Mouse (Mus musculus): ENCODE data around the gene Lrrk1. TPM values are rescaled to one million over a fixed set of nuclear protein-coding genes. Genes with fewer than 3 reads are reported as not detected.

The Lrrk1 gene
- total RNA-seq, 4 experiments from 2014 or later, result 2.2 to 3.8 (median 2.9) TPM

DNA sequence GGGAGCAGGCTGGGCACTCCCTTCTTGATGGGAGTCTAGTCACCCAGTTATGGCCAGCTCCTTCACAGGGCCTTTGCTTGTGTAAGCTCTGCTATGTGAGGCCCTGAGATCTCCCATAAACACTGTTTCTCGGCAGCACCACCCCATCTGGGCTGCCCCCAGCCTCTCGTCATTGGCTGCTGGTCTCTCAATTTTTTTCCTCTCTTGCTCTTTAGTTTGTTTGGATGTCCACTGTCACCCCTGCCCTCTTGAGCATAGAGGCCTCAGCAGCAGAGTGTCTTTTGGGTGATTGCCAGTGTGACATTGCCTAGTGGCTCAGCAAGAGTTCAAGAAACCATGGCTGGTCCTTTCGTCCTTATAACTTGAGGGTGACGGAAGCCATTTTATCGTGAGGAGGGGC, 130.9 kb downstream of the Lrrk1 start:
- DNase-seq (ENCODE audit: low spot score in 2 of 2), result no peak

DNA sequence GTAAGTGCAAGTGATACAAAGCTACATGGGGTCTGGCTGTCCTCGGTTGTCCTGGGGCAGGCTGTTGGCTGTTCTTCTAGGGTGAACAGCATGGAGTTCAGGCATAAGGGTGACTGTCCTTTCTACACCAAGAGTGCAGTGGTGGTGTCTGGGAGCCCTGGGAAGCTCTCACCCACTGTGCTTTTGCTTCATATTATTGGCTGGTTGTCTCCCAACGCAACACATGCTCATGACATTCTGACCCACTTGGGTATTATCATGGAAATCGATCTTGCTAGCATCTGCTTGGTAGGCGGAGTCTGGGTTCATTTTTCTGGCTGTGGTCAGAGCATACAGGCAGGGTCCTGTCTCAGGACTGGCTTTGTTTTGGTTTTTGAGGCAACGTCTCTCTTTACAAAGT, 131.7 kb downstream of the Lrrk1 start:
- DNase-seq (ENCODE audit: low spot score in 2 of 2), result no peak

DNA sequence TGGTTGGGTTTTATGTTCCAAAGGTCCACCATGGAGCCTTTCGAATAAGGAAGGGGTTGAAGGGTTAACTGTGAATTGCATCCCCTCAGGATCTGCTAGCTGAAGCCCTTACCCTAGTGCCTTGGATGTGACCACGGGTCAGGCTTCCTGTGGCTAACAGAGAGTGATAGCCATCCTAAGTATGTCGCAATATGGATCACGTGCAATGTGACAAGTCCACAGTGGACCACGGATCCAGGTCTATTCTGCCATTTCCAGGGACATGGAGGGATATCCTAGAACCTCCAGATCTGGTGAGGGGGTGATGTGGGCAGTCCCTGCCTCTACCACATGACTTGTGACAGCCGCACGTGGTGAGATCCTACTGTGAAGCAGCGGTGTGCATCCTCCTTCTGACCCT, 133.2 kb downstream of the Lrrk1 start:
- DNase-seq (ENCODE audit: low spot score in 2 of 2), result no peak

DNA sequence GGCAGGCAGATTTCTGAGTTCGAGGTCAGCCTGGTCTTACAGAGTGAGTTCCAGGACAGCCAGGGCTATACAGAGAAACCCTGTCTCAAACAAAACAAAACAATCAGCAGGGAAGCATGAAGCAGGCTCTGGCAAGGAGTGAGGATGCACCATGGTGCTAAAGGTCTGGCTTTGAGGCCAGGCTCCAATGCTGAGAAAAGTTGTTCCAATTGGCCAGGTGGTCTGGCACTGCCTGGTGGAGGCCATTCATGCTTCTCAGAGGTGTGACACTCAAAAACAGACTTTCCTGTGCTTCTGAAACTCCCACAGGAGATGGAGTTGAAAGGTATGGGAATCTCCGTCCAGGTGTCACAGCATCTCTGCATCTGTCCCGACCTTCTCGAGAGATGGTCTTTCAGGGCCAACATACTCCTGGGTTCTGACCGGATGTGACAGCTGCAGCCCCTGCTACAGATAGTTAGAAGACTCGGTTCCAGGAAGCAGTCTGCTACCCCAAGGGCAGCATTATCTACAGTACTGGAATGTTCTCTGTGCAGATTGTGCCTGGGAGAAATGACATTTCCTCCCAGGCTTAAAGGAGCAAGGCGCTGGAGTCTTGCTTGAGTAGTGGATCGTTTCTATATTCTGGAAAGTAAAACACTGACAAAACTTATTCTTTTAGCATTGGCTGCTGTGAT, 134.0 kb downstream of the Lrrk1 start:
- no peak for DNase-seq (ENCODE audit: low spot score in 2 of 2)

DNA sequence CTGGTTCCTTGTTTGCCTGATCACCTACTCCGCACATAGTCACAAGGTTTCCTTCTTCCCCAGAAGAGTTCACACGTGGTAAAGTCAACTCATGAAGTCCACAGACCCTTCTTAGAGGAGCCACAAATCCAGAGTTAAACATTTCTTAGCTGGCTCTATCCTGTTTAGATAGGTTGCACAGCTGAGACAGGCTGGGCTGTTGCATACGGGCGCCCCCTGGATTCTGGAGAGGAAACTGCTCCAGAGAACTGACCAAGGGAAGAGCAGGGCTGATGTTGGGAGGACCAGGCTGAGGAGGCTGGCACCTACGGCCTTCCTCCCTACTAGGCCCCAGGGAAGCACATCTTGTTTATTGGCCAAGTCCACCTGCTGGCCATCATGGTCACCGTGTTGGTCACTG, 138.1 kb downstream of the Lrrk1 start:
- peak; percentile 44 to 61 for DNase-seq (ENCODE audit: low spot score in 2 of 2)

DNA sequence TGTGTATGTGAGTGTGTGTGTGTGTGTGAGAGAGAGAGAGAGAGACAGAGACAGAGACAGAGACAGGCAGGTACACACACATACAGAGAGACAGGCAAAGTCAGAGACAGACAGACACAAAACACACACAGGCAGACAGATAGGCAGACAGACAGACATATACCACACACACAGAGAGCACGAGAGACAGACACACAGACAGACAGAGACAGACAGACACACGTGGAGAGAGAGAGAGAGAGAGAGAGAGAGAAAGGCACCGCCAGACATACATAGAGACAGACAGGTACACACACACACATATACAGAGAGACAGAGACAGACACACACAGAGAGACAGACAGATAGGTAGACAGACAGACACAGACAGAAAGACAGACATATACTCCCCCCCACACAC, 138.7 kb downstream of the Lrrk1 start:
- DNase-seq (ENCODE audit: low spot score in 2 of 2), result no peak

DNA sequence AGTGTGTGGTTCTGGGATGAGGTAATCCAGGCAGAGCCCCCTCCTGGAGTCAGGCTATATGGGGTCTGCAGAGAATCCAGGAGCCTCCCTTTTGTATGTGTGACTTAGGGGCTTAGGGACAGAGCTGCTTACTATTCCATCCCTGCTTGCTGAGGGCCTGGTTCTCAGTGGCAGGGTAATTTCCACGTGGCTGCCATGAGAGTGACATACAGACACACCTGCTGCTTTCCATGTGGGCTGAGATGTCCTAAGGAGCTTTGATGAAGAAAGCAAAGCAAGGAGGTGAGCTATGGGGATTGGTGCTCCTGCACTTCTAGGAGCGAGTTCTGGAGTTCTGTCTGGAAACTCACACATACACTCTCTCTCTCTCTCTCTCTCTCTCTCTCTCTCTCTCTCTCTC, 139.1 kb downstream of the Lrrk1 start:
- DNase-seq (ENCODE audit: low spot score in 2 of 2), result no peak

DNA sequence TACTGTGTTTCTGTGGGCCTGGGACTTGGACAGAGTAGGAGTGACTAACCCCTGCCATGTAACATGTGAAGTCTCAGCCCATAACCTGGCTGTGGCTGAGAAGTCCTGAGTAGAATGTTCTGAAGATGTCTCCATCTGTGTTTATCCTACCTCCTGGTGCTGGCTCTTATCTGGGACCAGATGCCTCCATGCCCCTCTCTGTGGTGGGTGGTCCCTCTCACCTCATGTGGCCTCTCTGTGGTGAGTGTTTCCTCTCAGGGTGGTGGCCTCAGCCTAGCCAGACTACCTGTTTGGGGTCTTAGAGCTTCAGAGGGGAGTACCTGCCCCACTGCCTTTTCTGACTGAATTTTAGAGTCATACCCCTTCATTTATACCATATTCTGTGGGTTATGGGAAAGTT, 139.9 kb downstream of the Lrrk1 start:
- DNase-seq (ENCODE audit: low spot score in 2 of 2), result no peak

DNA sequence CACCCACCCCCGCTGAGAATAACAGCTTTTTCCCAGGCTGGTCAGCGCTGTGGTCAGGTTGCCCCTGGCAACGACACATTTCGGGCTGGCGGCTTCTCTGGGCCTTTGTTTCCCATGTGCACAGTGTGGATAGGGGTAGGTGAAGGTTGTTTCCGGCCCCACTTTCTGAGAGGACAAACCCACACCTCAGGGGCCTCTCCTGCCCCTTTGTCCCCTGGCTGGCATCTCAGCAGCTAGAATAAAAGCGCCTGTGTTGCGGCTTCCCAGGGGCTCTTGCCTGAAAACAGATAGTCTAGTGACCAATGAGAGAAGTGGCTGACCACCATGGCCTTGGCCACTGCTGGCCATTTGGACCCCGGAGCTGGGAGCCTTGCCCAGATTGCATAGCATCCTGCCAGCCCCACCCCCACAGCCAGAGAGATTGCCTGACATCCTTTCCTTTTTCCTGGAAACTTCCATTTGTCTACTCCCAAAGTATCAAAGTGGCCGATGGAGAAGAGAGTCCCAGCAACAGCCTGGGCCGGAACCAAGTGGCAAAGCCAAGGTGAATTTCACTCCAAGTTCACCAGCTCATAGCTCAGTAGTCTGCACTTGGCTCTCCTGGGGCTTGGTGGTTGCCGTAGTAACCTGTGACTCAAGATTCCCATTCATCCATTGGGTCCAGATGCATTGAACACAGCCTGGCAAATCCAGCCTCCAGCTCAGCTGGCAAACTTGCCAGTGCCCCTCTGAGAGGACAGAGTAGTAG, 140.7 kb downstream of the Lrrk1 start:
- DNase-seq (ENCODE audit: low spot score in 2 of 2), result no peak

DNA sequence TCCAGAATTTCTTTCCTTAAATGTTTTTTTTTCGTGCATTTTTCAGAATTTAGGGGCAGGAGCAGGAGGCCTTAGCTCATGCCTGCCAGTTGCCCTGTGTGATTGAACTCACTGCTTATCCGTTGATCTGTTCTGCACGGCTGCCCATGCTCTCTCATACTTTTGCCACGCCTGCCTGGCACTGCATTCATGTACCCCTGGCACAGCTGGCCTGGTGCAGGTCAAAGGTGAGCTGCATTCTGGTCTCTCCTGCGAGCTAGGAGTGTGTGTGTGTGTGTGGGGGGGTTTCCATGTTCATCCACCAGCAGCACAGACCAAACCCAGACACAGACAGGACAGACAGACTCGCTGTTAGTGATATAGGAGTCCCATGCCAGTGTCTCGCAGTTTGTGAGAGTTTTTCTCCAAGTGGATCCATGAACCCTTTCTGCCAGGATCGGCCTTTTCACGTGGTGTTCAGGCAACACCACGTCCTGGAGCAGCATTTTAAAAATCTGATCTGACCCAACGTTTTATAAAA, 141.4 kb downstream of the Lrrk1 start:
- DNase-seq (ENCODE audit: low spot score in 2 of 2), result no peak

DNA sequence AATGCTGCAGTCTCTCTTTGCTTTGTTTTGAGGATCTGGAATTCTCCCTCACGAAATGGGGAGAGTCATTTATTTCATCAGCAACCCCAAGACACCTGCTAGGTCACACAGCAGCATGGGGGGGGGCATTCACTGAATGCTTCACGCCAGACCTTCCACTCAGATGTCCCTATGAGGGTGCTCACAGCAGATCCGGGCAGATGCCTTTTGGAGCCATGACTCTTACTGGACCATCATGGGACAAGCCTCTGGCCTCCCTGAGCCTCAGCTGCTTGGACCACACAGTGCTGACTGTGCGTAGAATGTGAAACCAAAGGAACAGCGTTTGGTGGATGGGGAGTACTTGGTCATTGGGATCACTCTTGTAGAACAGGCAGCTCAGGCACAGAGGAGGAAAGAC, 142.5 kb downstream of the Lrrk1 start:
- no peak for DNase-seq (ENCODE audit: low spot score in 2 of 2)

DNA sequence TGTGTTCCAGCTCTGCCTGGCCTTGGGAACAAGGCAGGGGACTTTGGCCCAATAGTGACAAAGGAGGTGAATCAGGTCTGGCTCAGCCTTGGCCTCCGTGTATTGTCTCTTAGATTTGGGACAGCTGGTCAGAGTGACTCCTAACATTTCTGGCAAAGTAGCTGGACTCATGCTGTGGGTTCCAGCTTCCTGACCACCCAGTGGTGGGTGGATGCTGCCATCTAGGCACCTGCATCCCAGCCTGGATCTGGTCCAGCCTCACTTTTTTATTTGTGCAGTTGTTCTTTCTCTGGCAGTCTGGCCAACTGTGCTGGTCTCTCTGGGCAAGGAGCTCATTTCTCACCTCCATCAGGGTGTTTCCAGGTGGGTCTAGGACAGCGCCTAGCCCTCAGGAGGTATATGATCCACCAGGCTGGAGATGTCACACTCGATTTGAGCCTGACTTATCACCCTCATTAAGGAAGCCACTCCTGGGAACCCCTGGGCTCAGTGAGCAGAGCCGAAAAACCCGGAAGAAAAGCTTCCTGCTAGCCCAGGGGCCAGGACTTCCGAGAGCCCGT, 144.3 kb downstream of the Lrrk1 start:
- DNase-seq (ENCODE audit: low spot score in 2 of 2), result no peak

DNA sequence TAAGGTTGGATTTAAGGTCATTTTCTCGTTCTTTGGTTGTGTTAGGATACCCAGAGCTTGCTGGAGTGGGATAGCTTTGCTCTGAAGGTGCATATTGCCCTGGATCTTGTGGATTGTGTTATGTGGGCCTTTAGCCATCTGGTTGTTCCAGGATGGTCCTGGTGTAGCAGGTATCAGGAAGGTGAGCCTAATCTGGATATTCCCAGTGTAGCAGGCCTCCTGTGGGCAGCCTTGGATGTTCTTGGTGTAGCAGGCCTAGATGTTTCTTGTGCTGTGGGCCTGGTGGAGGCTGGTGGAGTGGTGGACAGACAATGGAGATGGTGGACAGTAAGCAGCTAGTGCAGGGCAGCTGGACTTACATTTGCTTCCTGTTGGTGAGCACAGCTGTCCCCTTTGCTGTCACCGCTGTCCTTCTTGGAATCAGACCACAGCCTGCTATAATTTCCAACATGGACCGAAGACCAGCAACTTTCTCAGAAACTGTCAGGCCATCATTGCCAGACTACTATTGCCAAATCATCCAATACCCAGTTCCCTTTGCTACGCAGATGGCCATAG, 146.2 kb downstream of the Lrrk1 start:
- DNase-seq (ENCODE audit: low spot score in 2 of 2), result no peak

DNA sequence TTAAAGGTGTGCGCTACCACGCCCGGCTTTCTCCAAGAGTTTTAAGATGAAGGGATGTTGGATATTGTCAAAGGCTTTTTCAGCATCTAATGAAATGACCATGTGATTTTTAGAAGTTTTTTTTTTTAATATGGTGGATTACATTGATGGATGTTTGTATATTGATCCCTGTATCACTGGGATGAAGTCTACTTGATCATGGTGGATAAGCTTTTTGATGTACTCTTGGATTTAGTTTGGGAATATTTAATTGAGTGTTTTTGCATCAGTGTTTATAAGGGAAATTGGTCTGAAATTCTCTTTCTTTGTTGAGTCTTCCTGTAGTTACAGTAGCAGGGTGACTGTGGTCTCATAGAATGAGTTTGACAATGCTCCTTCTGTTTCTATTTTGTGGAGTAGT, 150.0 kb downstream of the Lrrk1 start:
- DNase-seq (ENCODE audit: low spot score in 2 of 2), result no peak

DNA sequence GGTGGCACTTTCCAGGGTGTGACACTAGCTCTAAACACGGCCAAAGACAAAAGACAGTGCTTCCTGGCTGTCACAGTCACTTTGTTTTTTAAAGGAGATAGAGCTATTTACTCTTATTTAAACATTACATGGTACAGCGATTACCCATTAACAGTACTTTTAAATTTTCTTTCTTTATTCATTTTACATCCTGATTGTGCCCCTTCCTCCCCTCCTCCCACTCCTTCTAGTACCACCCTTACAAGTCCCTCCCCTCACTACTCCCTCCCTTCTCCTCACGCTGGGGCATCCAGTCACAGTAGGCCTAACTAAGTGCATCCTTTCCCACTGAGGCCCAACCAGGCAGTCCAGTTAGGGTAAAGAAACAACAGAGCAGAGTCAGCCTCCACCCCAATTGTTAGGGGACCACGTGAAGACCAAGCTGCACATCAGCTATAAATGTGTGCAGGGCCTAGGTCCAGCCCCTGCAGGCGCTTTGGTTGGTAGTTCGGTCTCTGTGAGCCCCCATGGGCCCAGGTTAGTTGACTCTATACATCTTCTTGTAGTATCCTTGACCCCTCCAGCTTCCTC, 154.1 kb downstream of the Lrrk1 start:
- no peak for DNase-seq (ENCODE audit: low spot score in 2 of 2)

DNA sequence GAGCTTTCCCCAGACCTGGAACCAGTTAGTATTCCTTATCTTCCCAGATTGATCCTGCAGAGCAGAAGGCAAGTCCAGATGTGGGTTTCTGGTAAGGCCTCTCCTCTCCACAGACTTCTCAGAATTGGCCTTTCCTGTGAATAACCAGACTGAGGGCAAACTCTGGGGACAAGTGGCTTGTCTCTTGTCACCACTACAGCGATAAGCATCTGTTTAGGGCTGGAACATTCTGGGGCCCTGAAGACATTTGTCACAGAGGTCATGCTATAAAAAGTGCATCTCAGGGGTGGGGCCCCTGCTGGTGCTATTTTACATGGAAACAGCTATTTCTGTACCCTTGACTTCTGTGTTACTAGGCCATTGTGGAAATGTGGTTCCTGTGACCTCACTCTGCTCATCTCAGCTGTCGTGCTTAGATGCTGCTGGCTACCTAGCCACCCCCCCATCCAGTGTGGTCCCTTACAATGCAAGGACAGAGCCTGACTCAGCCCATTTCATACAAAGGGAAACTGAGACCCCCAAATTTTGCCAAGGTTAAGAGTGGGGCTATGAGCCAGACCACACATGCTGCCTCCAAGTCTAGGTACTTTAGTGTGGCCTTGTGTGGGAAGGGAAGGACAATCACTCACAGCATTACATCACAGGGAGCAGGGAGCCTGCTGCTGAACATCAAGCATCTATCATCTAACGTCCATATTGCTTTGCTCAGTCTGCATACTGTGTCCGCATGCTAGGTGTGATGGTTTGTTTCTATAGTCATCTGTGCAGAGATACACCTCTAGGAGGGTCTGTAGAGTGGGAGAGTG, 154.8 kb downstream of the Lrrk1 start:
- no peak for DNase-seq (ENCODE audit: low spot score in 2 of 2)

DNA sequence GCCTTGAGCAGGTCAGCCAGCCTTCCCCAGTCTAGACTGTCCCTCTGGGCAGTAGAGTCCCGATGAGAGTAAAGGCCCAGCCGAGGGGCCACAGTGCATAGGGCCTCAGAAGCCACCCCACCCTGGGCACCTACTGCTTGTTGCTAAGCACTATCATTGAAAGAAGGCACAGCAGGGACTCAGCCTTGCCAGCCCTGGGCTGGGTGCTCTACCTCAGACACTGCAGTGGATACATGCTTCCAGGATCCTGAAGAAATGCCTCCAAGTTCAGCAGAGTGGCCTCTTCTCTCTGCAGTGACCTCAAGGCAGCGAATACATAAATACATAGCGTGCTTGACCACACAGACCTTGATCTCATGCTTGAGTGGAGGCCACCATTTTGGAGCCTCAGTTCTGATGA, 156.3 kb downstream of the Lrrk1 start:
- peak in 1 of 2 experiments; percentile 1 for DNase-seq (ENCODE audit: low spot score in 2 of 2)

DNA sequence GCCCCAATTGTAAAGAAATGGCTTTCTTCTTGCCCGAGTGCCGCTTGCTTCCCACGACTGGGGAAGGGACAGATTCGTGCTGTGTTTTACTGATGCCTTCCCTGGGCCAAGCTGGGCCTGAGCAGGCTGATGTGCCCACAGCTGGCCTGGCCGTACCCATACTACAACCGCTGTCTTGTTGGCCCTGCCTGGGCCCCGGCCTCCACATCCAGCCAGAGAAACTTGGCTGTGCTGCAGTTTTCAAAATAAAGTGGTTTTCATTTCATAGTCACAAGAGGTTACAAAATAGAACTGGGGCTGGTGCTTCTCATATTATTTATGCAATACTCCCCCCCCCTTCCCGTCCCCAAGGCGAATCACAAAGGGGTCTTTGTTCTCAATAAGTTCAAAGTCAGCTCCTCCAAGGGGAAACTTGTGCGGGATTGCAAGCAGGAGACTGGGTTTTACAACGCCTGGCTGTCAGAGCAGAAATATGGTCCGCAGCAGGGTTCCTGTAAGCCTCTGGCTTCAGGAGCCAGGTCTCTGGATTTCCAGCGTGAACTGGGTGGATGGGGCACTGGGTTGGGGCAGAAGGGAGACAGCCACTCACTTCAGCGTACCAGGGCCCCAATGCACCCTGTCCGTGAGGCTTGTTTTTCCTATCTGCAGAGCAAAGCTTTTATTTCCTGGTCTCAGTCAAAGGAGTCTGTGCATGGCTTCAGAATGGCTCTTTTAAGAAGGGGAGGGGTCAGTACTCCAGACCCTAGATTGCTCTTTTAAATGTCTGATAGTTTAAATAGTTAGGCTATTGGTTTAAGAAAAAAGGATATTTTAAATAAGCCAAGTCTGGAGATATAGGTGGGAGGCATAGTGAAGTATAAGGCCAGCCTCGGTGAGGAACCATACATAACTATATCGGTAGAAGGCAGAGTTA, 157.3 kb downstream of the Lrrk1 start:
- peak in 1 of 2 experiments; percentile 21 for DNase-seq (ENCODE audit: low spot score in 2 of 2)

DNA sequence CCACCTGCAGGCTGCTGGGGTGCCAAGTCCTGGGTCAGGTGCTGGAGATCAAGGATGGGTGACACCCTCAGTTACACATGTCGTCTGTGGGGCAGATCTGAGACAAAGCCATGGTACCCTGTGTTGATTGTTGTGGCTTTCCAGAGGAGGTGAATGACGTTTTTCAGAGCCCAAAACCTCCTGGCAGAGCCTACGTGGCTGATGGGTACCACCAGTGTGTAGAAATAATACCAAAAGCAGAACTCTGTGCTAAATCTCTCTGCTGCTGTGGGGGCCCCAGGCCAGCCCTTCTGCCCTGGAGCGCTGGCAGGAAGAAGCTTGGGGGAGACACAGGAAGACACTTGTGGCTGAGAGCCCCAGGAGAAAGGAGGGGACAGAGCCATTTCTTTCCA, 157.9 kb downstream of the Lrrk1 start:
- no peak for DNase-seq (ENCODE audit: low spot score in 2 of 2)

DNA sequence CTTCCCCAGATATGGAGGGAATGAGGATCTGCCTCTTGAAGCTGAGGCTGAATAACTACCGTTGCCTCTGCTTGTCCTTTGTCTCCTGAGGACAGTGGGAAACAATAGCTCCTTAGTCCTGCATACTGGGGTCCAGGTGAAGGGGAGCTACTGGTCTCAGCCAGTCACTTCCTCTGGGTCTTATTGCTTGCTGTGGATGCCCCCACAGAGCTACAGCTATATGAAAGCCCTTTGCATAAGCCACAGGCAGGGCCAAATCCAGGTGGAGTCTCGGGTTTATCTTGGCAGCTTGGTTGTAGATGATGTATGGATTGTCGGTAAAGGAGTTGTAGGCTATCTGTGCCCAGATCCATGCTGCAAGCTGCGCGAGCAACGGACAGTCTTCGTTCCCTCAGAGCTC, 158.7 kb downstream of the Lrrk1 start:
- DNase-seq (ENCODE audit: low spot score in 2 of 2), result no peak

Measured in gastrocnemius, adult 8-10 months (tissue).